Mouse (Mus musculus) granulocyte monocyte progenitor cell, adult 5-6 weeks (primary cell): Measurements from ENCODE around the gene Fhl1. TPM values are rescaled to one million over a fixed set of nuclear protein-coding genes. Genes with fewer than 3 reads are reported as not detected.

Experiments
- total RNA-seq, 2 experiments: library from RNA; stranded (forward) in 1 of 2; stranded (reverse) in 1 of 2; fragments of 200-712, 200-1000 nt in 1 of 2; fragments of >200 nt in 1 of 2; fragmentation: Nextera tagmentation in 1 of 2; gene quantifications; 2 replicates each; pipeline ENCODE4 v1.2.3; 2014 to 2017

Fhl1 gene
- total RNA-seq, 2 experiments from 2014 or later, result not detected

Other genes with a start within 250 kb of the Fhl1 start
- gene Gm10477, start 207.0 kb upstream of the Fhl1 start, total RNA-seq (2014; fragmentation: Nextera tagmentation), result not detected in 2 replicates
- not detected in 2 replicates for gene Gm10477, start 207.0 kb upstream of the Fhl1 start, total RNA-seq (2017)
- not detected in 2 replicates for gene Gm648, start 182.2 kb upstream of the Fhl1 start, total RNA-seq (2014; fragmentation: Nextera tagmentation)
- not detected in 2 replicates for gene Gm648, start 182.2 kb upstream of the Fhl1 start, total RNA-seq (2017)
- gene Mmgt1, start 133.7 kb upstream of the Fhl1 start, total RNA-seq (2014; fragmentation: Nextera tagmentation), result 22.8 and 27.3 TPM in 2 replicates
- gene Mmgt1, start 133.7 kb upstream of the Fhl1 start, total RNA-seq (2017), result 23.0 and 28.5 TPM in 2 replicates
- gene Slc9a6, start 122.0 kb upstream of the Fhl1 start, total RNA-seq (2014; fragmentation: Nextera tagmentation), result 3.4 and 7.6 TPM in 2 replicates
- gene Slc9a6, start 122.0 kb upstream of the Fhl1 start, total RNA-seq (2017), result 11.4 and 11.6 TPM in 2 replicates
- 6.4 and 7.1 TPM in 2 replicates for gene Map7d3, start 90.5 kb downstream of the Fhl1 start, total RNA-seq (2014; fragmentation: Nextera tagmentation)
- 4.9 and 8.6 TPM in 2 replicates for gene Map7d3, start 90.5 kb downstream of the Fhl1 start, total RNA-seq (2017)
- not detected in 2 replicates for gene Adgrg4, start 138.4 kb downstream of the Fhl1 start, total RNA-seq (2014; fragmentation: Nextera tagmentation)
- gene Adgrg4, start 138.4 kb downstream of the Fhl1 start, total RNA-seq (2017), result not detected in 2 replicates